Mouse (Mus musculus): Measurements from ENCODE around the gene Trim15. TPM values are rescaled to one million over a fixed set of nuclear protein-coding genes. Genes with fewer than 3 reads are reported as not detected.
"Not testable (repeated sequence)": the region's sequence is repeated elsewhere in the genome, so short reads cannot be mapped to it uniquely, and the experiment has no call there.

The Trim15 gene
- total RNA-seq, 2 experiments from 2014 or later = not detected

DNA sequence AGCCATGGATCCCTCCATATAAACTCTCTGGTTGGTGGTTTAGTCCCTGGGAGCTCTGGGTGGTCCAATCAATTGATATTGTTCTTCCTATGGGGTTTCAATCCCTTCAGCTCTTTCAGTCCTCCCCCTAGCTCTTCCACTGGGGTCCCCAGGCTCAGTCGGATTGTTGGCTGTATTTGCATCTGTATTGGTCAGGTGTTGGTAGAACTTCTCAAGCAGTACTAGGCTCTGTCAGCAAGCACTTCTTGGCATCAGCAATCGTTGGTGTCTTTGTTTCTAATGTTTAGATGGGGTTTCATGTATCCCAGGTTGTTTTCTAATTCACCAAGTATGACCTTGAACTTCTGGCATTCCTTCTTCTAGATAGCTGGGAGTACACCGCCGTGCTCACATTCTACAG is 34.3 kb downstream of the Trim15 start:
- intact Hi-C loops (cut with DNase I) = no loop called here

DNA sequence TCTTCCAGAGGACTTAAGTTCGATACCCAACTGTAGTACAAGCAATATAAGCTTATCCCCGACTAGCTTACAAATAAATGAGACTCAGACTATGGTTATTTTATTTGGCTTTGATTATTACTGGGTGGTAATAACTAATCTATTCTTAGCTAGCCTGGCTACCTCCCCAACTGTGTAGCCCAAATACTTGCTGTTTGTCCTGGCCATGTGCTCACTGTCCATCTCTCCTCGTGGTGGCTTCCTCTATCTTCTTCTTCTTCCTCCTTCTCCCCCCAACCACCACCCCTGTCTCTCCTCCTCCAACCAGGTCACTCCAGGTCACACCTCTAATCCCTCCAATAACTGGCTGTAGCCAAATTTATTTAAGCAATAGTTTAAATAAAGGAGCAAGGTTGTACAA is 36.5 kb downstream of the Trim15 start:
- DNase-seq = no peak
- intact Hi-C loops (cut with DNase I) = no loop called here

More for the DNA sequence above, 34.3 kb downstream of the Trim15 start:
- DNase-seq = no peak

DNA sequence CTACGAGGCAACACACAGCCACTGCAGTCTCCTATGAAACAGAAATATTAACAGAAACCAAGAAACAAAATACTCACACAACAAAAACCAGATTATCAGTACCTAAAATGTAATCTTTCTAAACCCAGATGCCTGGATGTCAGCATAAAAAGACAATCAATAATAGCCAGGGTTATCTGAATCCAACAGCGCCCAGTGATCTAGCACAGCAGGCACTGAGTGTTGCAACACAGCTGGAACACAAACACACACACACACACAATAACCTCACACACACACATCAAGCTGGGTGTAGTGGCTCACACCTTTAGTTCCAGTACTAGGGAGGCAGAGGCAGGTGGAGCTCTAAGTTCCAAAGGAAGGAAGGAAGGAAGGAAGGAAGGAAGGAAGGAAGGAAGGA is 38.5 kb downstream of the Trim15 start:
- intact Hi-C loops (cut with DNase I) = no loop called here
- DNase-seq = no peak

DNA sequence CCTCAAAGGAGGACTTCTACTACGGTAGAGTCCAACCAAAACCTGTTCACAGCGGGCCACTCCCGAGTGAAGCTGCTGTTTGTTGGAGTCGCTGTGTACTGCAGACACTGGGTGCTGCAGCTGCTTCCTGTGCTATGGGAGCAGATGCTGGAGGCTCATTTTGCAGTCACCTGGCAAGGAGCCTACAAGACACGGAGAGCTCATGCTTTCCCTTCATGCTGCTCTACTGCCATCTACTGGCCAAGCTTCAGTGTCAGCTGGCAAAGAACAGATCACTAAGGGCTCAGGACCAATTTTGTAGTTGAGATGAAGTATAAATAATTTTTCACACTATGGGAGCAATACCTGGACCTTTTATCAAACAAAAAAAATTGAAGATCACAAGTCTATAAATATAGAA is 41.0 kb downstream of the Trim15 start:
- intact Hi-C loops (cut with DNase I) = not testable (repeated sequence)

DNA sequence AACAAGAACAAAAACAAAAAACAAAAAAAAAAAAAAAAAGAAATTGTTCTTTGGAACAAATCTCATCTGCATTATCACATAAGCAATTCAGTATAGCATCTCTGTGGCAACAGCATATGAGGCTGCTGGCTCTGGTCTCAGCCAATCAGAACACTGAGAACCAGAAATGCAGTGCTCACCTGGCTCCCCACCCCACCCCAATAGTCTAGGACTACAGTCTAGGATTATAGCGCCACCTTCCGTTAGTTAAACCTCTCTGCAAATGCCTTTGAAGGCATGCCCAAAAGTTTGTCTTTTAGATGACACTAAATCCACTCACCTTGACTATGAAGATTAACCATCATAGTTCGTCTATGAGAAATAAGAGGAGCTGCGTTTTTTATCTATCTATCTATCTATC is 41.5 kb downstream of the Trim15 start:
- intact Hi-C loops (cut with DNase I) = no loop called here
- peak; percentile 18 for DNase-seq

More for the DNA sequence above, 41.0 kb downstream of the Trim15 start:
- DNase-seq = peak; percentile 93

DNA sequence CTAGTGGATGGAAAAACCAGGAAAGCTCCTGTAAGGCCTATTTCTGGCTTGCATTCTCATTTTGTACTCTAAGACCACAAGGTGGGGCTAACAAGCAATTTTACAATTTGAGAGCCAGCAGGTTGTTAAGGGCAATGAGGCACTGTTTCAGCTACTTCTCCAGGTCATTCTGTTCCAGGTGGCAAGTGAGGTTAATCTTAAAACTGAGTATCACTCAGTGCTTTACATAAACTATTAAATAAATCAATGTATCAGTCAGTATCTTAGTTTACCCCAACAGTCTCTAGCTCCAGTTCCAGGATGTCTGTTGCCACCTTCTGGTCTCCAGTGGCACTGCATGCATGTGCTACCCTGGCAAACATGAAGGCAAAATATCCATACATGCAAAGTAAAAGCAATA is 43.0 kb downstream of the Trim15 start:
- DNase-seq = peak; percentile 52
- intact Hi-C loops (cut with DNase I) = no loop called here

DNA sequence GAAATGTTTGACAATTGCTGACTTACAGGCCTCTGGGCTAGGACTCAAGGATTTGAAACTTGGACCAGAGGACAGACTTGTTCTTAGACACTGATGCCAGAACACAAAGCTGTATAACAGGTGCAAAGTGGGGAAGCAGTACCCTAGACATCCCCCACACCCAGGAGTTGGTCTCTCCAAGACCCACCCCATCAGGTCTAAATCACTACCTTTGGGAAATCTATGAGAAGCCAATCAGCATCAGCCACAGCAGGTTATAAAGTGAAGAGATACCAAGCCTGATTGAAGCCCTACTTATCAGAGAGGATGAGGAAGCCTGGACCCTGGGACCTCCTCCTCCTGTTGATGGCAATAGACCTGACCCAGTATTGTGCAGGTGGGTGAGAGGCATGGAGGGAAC is 55.1 kb downstream of the Trim15 start, which contains the start of gene H2-M10.6:
H2-M10.6 (plus strand) TSS at position 301 of the 400 bp plus-strand sequence.
- intact Hi-C loops (cut with DNase I) = no loop called here
- no peak for DNase-seq

Other genes starting within 250 kb of the Trim15 start
- gene H2-M9, start 224.5 kb downstream of the Trim15 start, total RNA-seq (2021) = not detected
- gene H2-M1, start 195.0 kb downstream of the Trim15 start, total RNA-seq (2021) = not detected
- not detected for gene H2-M10.5, start 94.3 kb downstream of the Trim15 start, total RNA-seq (2021)
- gene H2-M10.6, start 55.0 kb downstream of the Trim15 start, total RNA-seq (2021) = not detected
- gene Trim26, start 30.1 kb downstream of the Trim15 start, total RNA-seq (2021) = 10 to 100 TPM; 33.4 to 36.8 TPM
- not detected for gene Trim10, start 2.4 kb upstream of the Trim15 start, total RNA-seq (2021)
- not detected for gene Trim40, start 22.9 kb upstream of the Trim15 start, total RNA-seq (2021)
- gene Trim31, start 30.9 kb upstream of the Trim15 start, total RNA-seq (2021) = not detected
- gene Rnf39, start 75.7 kb upstream of the Trim15 start, total RNA-seq (2021) = 1 to 10 TPM; 1.7 TPM
- 10 to 100 TPM; 81.7 to 91.9 TPM for gene Ppp1r11, start 84.5 kb upstream of the Trim15 start, total RNA-seq (2021)
- gene Znrd1, start 91.3 kb upstream of the Trim15 start, total RNA-seq (2021) = 10 to 100 TPM; 25.8 to 30.3 TPM
- 1 to 10 TPM; 2.3 to 4.5 TPM for gene Znrd1as, start 91.4 kb upstream of the Trim15 start, total RNA-seq (2021)
- gene 2410137M14Rik, start 114.0 kb upstream of the Trim15 start, total RNA-seq (2021) = 1 to 10 TPM in 1 of 2 experiments, not detected in 1; 1.1 TPM
- gene H2-M5, start 122.3 kb upstream of the Trim15 start, total RNA-seq (2021) = 1 to 10 TPM; 6.0 to 6.5 TPM
- gene Zfp57, start 134.0 kb upstream of the Trim15 start, total RNA-seq (2021) = 100 to 1,000 TPM; 218 to 227 TPM
- gene Mog, start 156.2 kb upstream of the Trim15 start, total RNA-seq (2021) = under 1 TPM in 1 of 2 experiments, not detected in 1; 0.20 TPM
- 100 to 1,000 TPM; 430 to 482 TPM for gene Gabbr1, start 178.8 kb upstream of the Trim15 start, total RNA-seq (2021)
- not detected for gene Olfr90, start 221.3 kb upstream of the Trim15 start, total RNA-seq (2021)
- not detected for gene Olfr91, start 231.1 kb upstream of the Trim15 start, total RNA-seq (2021)